Mouse (Mus musculus): ENCODE results near the gene Atrip.

- TF ChIP-seq GATA1 (IDR thresholded peaks at IDR 0.05; ENCODE audit: low read length): no peak
- no peak for TF ChIP-seq TAL1 (IDR thresholded peaks at IDR 0.05; ENCODE audit: low read length)
Observed at GRCm38 (mm10) chr9:109107341-109107740, 33.4 kb upstream of the Atrip start.

All from erythroblast, embryonic 14.5 days (primary cell).